In the genomic region with DNA sequence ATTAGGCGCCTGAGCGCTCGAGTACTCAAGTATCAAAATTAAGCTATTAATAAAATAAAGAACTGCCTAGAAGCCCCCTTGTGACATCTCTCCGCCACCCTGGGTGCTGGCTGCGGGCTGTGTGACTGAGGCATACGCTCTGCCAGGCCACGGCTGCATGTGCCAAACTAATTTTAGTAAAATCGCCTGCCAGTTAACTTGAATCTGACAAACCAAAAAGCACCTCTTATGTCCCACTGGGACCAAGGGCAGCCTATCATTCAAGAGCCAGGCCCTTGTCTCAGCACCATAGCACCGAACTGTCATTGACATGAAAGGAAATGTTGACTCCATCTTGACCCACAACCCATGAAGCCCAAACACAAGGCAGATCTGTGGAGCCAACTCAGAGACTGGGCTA, we compare ENCODE assay signal across 27 mouse cellular contexts. TPM values are rescaled to one million over a fixed set of nuclear protein-coding genes. Genes with fewer than 3 reads are reported as not detected.
DNase-seq lines count a peak whose midpoint lies in the region; ATAC-seq lines count a peak whose summit lies in the region.
"Had no signal": no experiment of that assay in that cellular context is flagged by ENCODE, and none has a peak within 500 bp of the region (broad histone marks: within the 10 kb centered on the region; RNA-seq: fewer than 3 reads in every experiment).

No protein-coding gene starts in this region.

- DNase-seq in cerebellum, adult 11-12 months: peak; percentile 47
- no peak for DNase-seq in cerebellum, adult 8-10 months
- DNase-seq in forebrain, embryonic 10.5 days (ENCODE audit: extremely low spot score, low spot score): no peak
- peak; percentile 10 to 19 for DNase-seq in heart, adult 9 months (ENCODE audit: low spot score in 2 of 2)
- no peak for DNase-seq in heart, postnatal 14 days
- peak; percentile 68 to 73 for DNase-seq in cerebellum, postnatal 25 days
- DNase-seq in thymus, postnatal 0 days (ENCODE audit: low spot score): no peak
- DNase-seq: adrenal gland, adult 2 months; gastrocnemius, postnatal 10 days; heart, postnatal 4 days; kidney, adult 11 months; kidney, postnatal 14 days; layer of hippocampus, adult 9-11 months had no signal

- peaks cover 97% of the 10 kb centered on the region for H3K36me3 ChIP-seq in forebrain, embryonic 13.5 days (ENCODE audit: poor library complexity, severe bottlenecking)
- H3K36me3 ChIP-seq in forebrain, embryonic 10.5 days (replicated peaks): peaks cover 99% of the 10 kb centered on the region

- 0 out of 2 replicates have a peak overlapping the region, but pooled peaks have one; percentile 6 for H3K27ac ChIP-seq in forebrain, embryonic 13.5 days
- H3K27ac ChIP-seq in forebrain, embryonic 10.5 days: no peak overlapping the region
- H3K27ac ChIP-seq: embryonic facial prominence, embryonic 13.5 days; heart, embryonic 10.5 days; heart, embryonic 15.5 days; hindbrain, embryonic 15.5 days; limb, embryonic 13.5 days; lung, embryonic 15.5 days; midbrain, embryonic 10.5 days; neural tube, embryonic 12.5 days had no signal

- H3K4me3 ChIP-seq in forebrain, embryonic 13.5 days: no peak overlapping the region
- no peak overlapping the region for H3K4me3 ChIP-seq in forebrain, embryonic 10.5 days
- H3K4me3 ChIP-seq: embryonic facial prominence, embryonic 13.5 days; heart, embryonic 10.5 days; heart, embryonic 15.5 days; hindbrain, embryonic 15.5 days; limb, embryonic 13.5 days; lung, embryonic 15.5 days; midbrain, embryonic 10.5 days; myocyte; neural tube, embryonic 12.5 days had no signal

- no peak overlapping the region for H3K9ac ChIP-seq in forebrain, embryonic 13.5 days
- H3K9ac ChIP-seq: embryonic facial prominence, embryonic 13.5 days; heart, embryonic 15.5 days; hindbrain, embryonic 15.5 days; limb, embryonic 13.5 days; lung, embryonic 15.5 days; neural tube, embryonic 12.5 days had no signal

- H3K9me3 ChIP-seq in forebrain, embryonic 13.5 days (replicated peaks): no peaks in the 10 kb centered on the region
- H3K9me3 ChIP-seq in forebrain, embryonic 10.5 days: no peaks in the 10 kb centered on the region
- H3K9me3 ChIP-seq: embryonic facial prominence, embryonic 13.5 days; heart, embryonic 10.5 days; heart, embryonic 15.5 days; hindbrain, embryonic 15.5 days; limb, embryonic 13.5 days; lung, embryonic 15.5 days; midbrain, embryonic 10.5 days; neural tube, embryonic 12.5 days had no signal

- no peaks in the 10 kb centered on the region for H3K27me3 ChIP-seq in forebrain, embryonic 13.5 days
- H3K27me3 ChIP-seq in forebrain, embryonic 10.5 days (ENCODE audit: poor library complexity, severe bottlenecking): no peaks in the 10 kb centered on the region
- H3K27me3 ChIP-seq: CH12.LX; embryonic facial prominence, embryonic 13.5 days; heart, embryonic 15.5 days; hindbrain, embryonic 15.5 days; limb, embryonic 13.5 days; lung, embryonic 15.5 days; neural tube, embryonic 12.5 days had no signal

- WGBS in forebrain, embryonic 13.5 days: 49% methylated on average over 9 of the region's 9 CpGs
- WGBS in forebrain, embryonic 10.5 days: 89% methylated on average over 9 of the region's 9 CpGs

- ATAC-seq in forebrain, embryonic 13.5 days: no peak
- ATAC-seq: activated CD4-positive, CD25-positive, alpha-beta regulatory T cell, adult 4 months; inflammation-experienced regulatory T-cells, adult 6 months had no signal

- no peak overlapping the region for H3K4me2 ChIP-seq in forebrain, embryonic 13.5 days
- H3K4me2 ChIP-seq: embryonic facial prominence, embryonic 13.5 days; heart, embryonic 15.5 days; hindbrain, embryonic 15.5 days; limb, embryonic 13.5 days; liver, embryonic 11.5 days; lung, embryonic 15.5 days; neural tube, embryonic 12.5 days had no signal

- intact Hi-C loops in heart, postnatal 14 days (cut with DNase I): no loop called here

- peaks cover 13% of the 10 kb centered on the region for H3K4me1 ChIP-seq in forebrain, embryonic 13.5 days
- H3K4me1 ChIP-seq in forebrain, embryonic 10.5 days: 0 out of 2 replicates have a peak, but pooled peaks cover 3% of the 10 kb centered on the region
- H3K4me1 ChIP-seq: embryonic facial prominence, embryonic 13.5 days; heart, embryonic 15.5 days; hindbrain, embryonic 15.5 days; limb, embryonic 13.5 days; lung, embryonic 15.5 days; midbrain, embryonic 10.5 days; neural tube, embryonic 12.5 days had no signal

RNA-seq across cellular contexts. Expression of a gene that starts 10.2 kb away (rescaled TPM):
- polyA plus RNA-seq in forebrain, embryonic 13.5 days (2015; fragmentation: Nextera tagmentation; extraction: Ambion mirVana): 79.0 and 83.5 TPM in 2 replicates
- polyA plus RNA-seq in forebrain, embryonic 10.5 days (2016; fragmentation: Nextera tagmentation; extraction: Ambion mirVana): 78.5 and 81.4 TPM in 2 replicates
- 10 to 100 TPM; 66.6 to 73.7 TPM for total RNA-seq in heart, postnatal 14 days (2021)
- polyA plus RNA-seq in thymus, postnatal 0 days (2015; fragmentation: Nextera tagmentation; extraction: Ambion mirVana): 66.0 and 69.1 TPM in 2 replicates

RNA-seq across cellular contexts. Expression of a gene that starts 14.2 kb away (rescaled TPM):
- polyA plus RNA-seq in forebrain, embryonic 13.5 days (2015; fragmentation: Nextera tagmentation; extraction: Ambion mirVana): 29.8 and 30.7 TPM in 2 replicates
- 9.3 and 9.4 TPM in 2 replicates for polyA plus RNA-seq in forebrain, embryonic 10.5 days (2016; fragmentation: Nextera tagmentation; extraction: Ambion mirVana)
- 1 to 10 TPM; 9.0 to 9.3 TPM for total RNA-seq in heart, postnatal 14 days (2021)
- 68.1 and 71.1 TPM in 2 replicates for polyA plus RNA-seq in thymus, postnatal 0 days (2015; fragmentation: Nextera tagmentation; extraction: Ambion mirVana)

Comparison
In these comparisons a context has a peak if more than half of its experiments do, and no peak if none do; other contexts are left out.
1. DNase-seq: peak in cerebellum, adult 11-12 months (single experiment), heart, adult 9 months (2 of 2) and cerebellum, postnatal 25 days (2 of 2); none in cerebellum, adult 8-10 months (single experiment), forebrain, embryonic 10.5 days (single experiment), heart, postnatal 14 days (0 of 2) and thymus, postnatal 0 days (single experiment).